ENCODE assay signal across 30 mouse cellular contexts in the genomic region with DNA sequence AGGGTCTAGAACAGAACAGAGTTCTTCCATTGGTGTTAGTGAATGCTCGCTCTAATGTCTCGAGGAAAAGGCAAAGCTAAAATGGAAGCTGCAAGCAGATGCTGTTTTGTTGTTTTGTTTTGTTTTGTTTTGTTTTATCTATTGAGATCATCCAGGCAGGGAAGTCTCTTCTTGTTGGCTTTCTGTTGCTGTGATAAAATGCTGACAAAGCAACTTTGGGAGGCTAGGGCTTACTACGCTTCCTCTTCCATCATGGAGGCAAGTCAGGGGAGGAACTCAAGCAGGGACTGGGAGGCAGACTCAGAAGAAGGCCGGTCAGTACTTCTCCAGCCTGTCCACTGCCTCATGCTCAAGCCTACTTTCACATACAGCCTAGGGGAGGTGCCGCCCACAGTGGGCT. TPM values are rescaled to one million over a fixed set of nuclear protein-coding genes. Genes with fewer than 3 reads are reported as not detected.
"Had no signal": no experiment of that assay in that cellular context is flagged by ENCODE, and none has a peak within 500 bp of the region (broad histone marks: within the 10 kb centered on the region; RNA-seq: fewer than 3 reads in every experiment).

No protein-coding gene starts in this region.

- H3K27me3 ChIP-seq: heart, embryonic 12.5 days; hindbrain, embryonic 12.5 days; intestine, embryonic 15.5 days; kidney, embryonic 15.5 days; limb, embryonic 13.5 days; limb, embryonic 15.5 days; liver, embryonic 12.5 days had no signal

- H3K9me3 ChIP-seq: heart, embryonic 10.5 days; hindbrain, embryonic 12.5 days; intestine, embryonic 15.5 days; limb, embryonic 15.5 days had no signal

- H3K4me1 ChIP-seq: heart, embryonic 10.5 days; hindbrain, embryonic 10.5 days; hindbrain, embryonic 12.5 days; intestine, embryonic 15.5 days; kidney, embryonic 15.5 days; limb, embryonic 13.5 days; liver, embryonic 12.5 days had no signal

- H3K9ac ChIP-seq: heart, embryonic 12.5 days; hindbrain, embryonic 12.5 days; hindbrain, embryonic 14.5 days; intestine, embryonic 15.5 days; kidney, embryonic 15.5 days; limb, embryonic 13.5 days; limb, embryonic 15.5 days; liver, embryonic 12.5 days; liver, embryonic 14.5 days had no signal

- H3K27ac ChIP-seq: gastrocnemius, adult 2 months; heart, embryonic 10.5 days; hindbrain, embryonic 10.5 days; hindbrain, embryonic 12.5 days; hindbrain, embryonic 14.5 days; intestine, embryonic 15.5 days; kidney, embryonic 15.5 days; kidney, postnatal 0 days; limb, embryonic 13.5 days; limb, embryonic 15.5 days; liver, embryonic 12.5 days; liver, embryonic 14.5 days had no signal

- H3K4me3 ChIP-seq: gastrocnemius, adult 2 months; heart, embryonic 10.5 days; heart, embryonic 12.5 days; hindbrain, embryonic 10.5 days; hindbrain, embryonic 12.5 days; intestine, embryonic 15.5 days; kidney, embryonic 15.5 days; limb, embryonic 13.5 days; limb, embryonic 15.5 days; liver, embryonic 12.5 days had no signal

- DNase-seq: gastrocnemius, adult 2 months; gastrocnemius, postnatal 10 days; gastrocnemius, postnatal 25 days; heart, adult 18-20 months; heart, postnatal 10 days; heart, postnatal 4 days; kidney, adult 2 months; kidney, adult 9 months; kidney, postnatal 14 days; kidney, postnatal 36 days; layer of hippocampus, adult 9-11 months; layer of hippocampus, postnatal 36 days; left cerebral cortex, postnatal 4 days had no signal

- H3K36me3 ChIP-seq: heart, embryonic 10.5 days; heart, embryonic 12.5 days; hindbrain, embryonic 10.5 days; hindbrain, embryonic 12.5 days; intestine, embryonic 15.5 days; kidney, embryonic 15.5 days; limb, embryonic 13.5 days; limb, embryonic 15.5 days; liver, embryonic 12.5 days had no signal

- ATAC-seq: hindbrain, embryonic 16.5 days; inflammation-experienced regulatory T-cells, adult 6 months; intestine, embryonic 15.5 days; intestine, postnatal 0 days; liver, embryonic 12.5 days had no signal

RNA-seq across cellular contexts. Expression of a gene that starts 31.3 kb away (rescaled TPM):
- total RNA-seq: gastrocnemius, adult 2 months; gastrocnemius, postnatal 10 days; granulocyte monocyte progenitor cell, adult 5-6 weeks; liver, adult 2 months had no signal
- polyA plus RNA-seq: inflammation-experienced regulatory T-cells, adult 6 months; liver, adult 2 months had no signal
